Mouse (Mus musculus): ENCODE results near the gene Banp. TPM values are rescaled to one million over a fixed set of nuclear protein-coding genes. Genes with fewer than 3 reads are reported as not detected.

The Banp gene
- total and polyA plus RNA-seq, 3 experiments, result 19.2 to 28.4 TPM; not detected in 1

DNA sequence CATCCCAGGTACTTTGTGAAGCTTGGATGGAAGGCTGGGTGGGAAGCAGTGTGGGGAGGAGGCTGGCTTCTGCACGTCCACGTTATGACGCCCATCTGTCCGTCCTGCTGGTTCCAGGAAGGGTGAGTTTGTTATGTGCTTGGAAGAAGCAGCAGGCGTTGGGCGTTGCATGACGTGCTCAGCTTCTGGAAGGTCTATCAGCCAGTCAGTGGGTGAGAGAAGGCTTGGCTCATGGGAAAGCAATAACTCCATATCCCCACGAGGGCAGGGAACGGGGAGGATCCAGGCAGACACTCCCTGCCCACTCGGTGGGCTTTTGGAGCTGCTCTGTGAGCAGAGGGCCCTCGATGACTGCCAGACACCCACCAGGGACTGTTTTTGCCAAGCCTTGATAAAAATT is 119.7 kb downstream of the Banp start:
- Histone ChIP-seq H3K27ac (ENCODE audit: control insufficient read depth, low read depth, low read length) (no peak overlapping the region), H3K4me3 (ENCODE audit: control insufficient read depth in 1 of 2, insufficient read depth in 1 of 2, low read depth in 2 of 2, low read length in 2 of 2) (no peak overlapping the region), H3K9ac (ENCODE audit: control insufficient read depth, low read depth, low read length, poor library complexity, severe bottlenecking) (no peak overlapping the region), H3K9me3 (replicated peaks; ENCODE audit: insufficient read depth, low read length) (no peaks in the 10 kb centered on the region), H3K4me1 (ENCODE audit: control insufficient read depth in 1 of 2, insufficient read depth in 2 of 2, low read length in 2 of 2) (no peaks in the 10 kb centered on the region), H3K79me2 (ENCODE audit: control insufficient read depth, insufficient read depth, low read length, poor library complexity) (no peaks in the 10 kb centered on the region), H3K36me3 (ENCODE audit: control insufficient read depth in 1 of 2, insufficient read depth in 2 of 2, low read length in 2 of 2) (no peaks in the 10 kb centered on the region), H3K27me3 (ENCODE audit: control insufficient read depth in 1 of 2, insufficient read depth in 2 of 2, low read length in 2 of 2) (no peaks in the 10 kb centered on the region)
- no peak for DNase-seq (ENCODE audit: low read depth, low spot score)
- TF ChIP-seq GATA1 (IDR thresholded peaks at IDR 0.05; ENCODE audit: low read depth, low read length), result no peak
- no peak for TF ChIP-seq ZMIZ1 (IDR thresholded peaks at IDR 0.05; ENCODE audit: low read depth, low read length)
- TF ChIP-seq MAFK (IDR thresholded peaks at IDR 0.05; ENCODE audit: borderline replicate concordance, low read depth, low read length), result no peak
- no peak for TF ChIP-seq JUND (IDR thresholded peaks at IDR 0.05; ENCODE audit: low read depth, low read length)
- no peak for TF ChIP-seq SIN3A (IDR thresholded peaks at IDR 0.05; ENCODE audit: low read length)
- no peak for TF ChIP-seq TBP (IDR thresholded peaks at IDR 0.05; ENCODE audit: low read depth, low read length)
- TF ChIP-seq MEF2A (IDR thresholded peaks at IDR 0.05; ENCODE audit: extremely low read depth, insufficient replicate concordance, low read depth, low read length, poor library complexity, severe bottlenecking), result no peak
- no peak for TF ChIP-seq POLR2A (IDR thresholded peaks at IDR 0.05; ENCODE audit: control insufficient read depth in 1 of 2, insufficient read depth in 1 of 2, low read depth in 1 of 2, low read length in 2 of 2, poor library complexity in 1 of 2)
- TF ChIP-seq RAD21 (IDR thresholded peaks at IDR 0.05; ENCODE audit: low read depth, low read length), result no peak
- no peak for TF ChIP-seq ZC3H11A (IDR thresholded peaks at IDR 0.05; ENCODE audit: low read depth, low read length)
- TF ChIP-seq ZNF384 (IDR thresholded peaks at IDR 0.05; ENCODE audit: low read depth, low read length), result no peak
- no peak for TF ChIP-seq RCOR1 (IDR thresholded peaks at IDR 0.05; ENCODE audit: low read depth, low read length)
- TF ChIP-seq BHLHE40 (IDR thresholded peaks at IDR 0.05; ENCODE audit: borderline replicate concordance, low read depth, low read length), result no peak
- TF ChIP-seq ZKSCAN1 (IDR thresholded peaks at IDR 0.05; ENCODE audit: low read depth, low read length), result no peak

DNA sequence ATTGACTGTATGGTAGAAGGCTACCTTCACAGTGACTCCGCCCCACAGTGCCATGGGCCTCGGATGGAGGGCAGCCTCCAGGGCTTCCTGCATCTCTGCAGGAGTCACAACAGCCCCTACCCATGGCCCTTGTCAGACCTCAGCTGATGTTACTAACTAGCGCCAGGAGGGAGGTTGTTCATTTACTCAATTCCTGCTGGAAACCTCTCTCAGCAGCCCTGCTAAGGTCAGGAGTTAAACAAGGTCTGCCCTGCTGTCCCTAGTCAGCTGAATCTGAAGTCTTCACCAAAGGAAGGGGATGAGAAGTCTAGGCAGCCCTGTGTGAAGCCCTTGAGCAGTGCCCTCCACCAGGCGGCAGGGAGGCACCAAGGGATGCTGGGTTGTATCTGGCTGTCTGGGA is 121.6 kb downstream of the Banp start:
- Histone ChIP-seq H3K27ac (ENCODE audit: control insufficient read depth, low read depth, low read length) (no peak overlapping the region), H3K27me3 (ENCODE audit: control insufficient read depth in 1 of 2, insufficient read depth in 2 of 2, low read length in 2 of 2) (no peaks in the 10 kb centered on the region), H3K9me3 (replicated peaks; ENCODE audit: insufficient read depth, low read length) (no peaks in the 10 kb centered on the region), H3K79me2 (ENCODE audit: control insufficient read depth, insufficient read depth, low read length, poor library complexity) (no peaks in the 10 kb centered on the region), H3K36me3 (ENCODE audit: control insufficient read depth in 1 of 2, insufficient read depth in 2 of 2, low read length in 2 of 2) (no peaks in the 10 kb centered on the region), H3K9ac (ENCODE audit: control insufficient read depth, low read depth, low read length, poor library complexity, severe bottlenecking) (no peak overlapping the region), H3K4me3 (ENCODE audit: control insufficient read depth in 1 of 2, insufficient read depth in 1 of 2, low read depth in 2 of 2, low read length in 2 of 2) (no peak overlapping the region), H3K4me1 (ENCODE audit: control insufficient read depth in 1 of 2, insufficient read depth in 2 of 2, low read length in 2 of 2) (no peaks in the 10 kb centered on the region)
- DNase-seq (ENCODE audit: low read depth, low spot score), result no peak
- no peak for TF ChIP-seq USF1 (IDR thresholded peaks at IDR 0.05; ENCODE audit: low read depth, low read length)
- TF ChIP-seq GATA1 (IDR thresholded peaks at IDR 0.05; ENCODE audit: low read depth, low read length), result no peak
- no peak for TF ChIP-seq GABPA (IDR thresholded peaks at IDR 0.05; ENCODE audit: low read depth, low read length)
- TF ChIP-seq POLR2AphosphoS5 (IDR thresholded peaks at IDR 0.05; ENCODE audit: borderline replicate concordance, low read depth, low read length), result no peak
- no peak for TF ChIP-seq JUND (IDR thresholded peaks at IDR 0.05; ENCODE audit: low read depth, low read length)
- no peak for TF ChIP-seq USF2 (IDR thresholded peaks at IDR 0.05; ENCODE audit: borderline replicate concordance in 1 of 2, insufficient read depth in 1 of 2, low read depth in 1 of 2, low read length in 2 of 2)
- TF ChIP-seq E2F4 (IDR thresholded peaks at IDR 0.05; ENCODE audit: borderline replicate concordance, low read depth, low read length), result no peak
- TF ChIP-seq MAX (IDR thresholded peaks at IDR 0.05; ENCODE audit: low read length), result no peak
- no peak for TF ChIP-seq SMC3 (IDR thresholded peaks at IDR 0.05; ENCODE audit: low read depth, low read length)
- TF ChIP-seq ELF1 (IDR thresholded peaks at IDR 0.05; ENCODE audit: low read depth, low read length), result no peak
- no peak for TF ChIP-seq MYC (IDR thresholded peaks at IDR 0.05; ENCODE audit: low read depth, low read length)
- TF ChIP-seq POLR2A (IDR thresholded peaks at IDR 0.05; ENCODE audit: control insufficient read depth in 1 of 2, insufficient read depth in 1 of 2, low read depth in 1 of 2, low read length in 2 of 2, poor library complexity in 1 of 2), result no peak
- no peak for TF ChIP-seq MXI1 (IDR thresholded peaks at IDR 0.05; ENCODE audit: low read depth, low read length)
- TF ChIP-seq RAD21 (IDR thresholded peaks at IDR 0.05; ENCODE audit: low read depth, low read length), result no peak
- no peak for TF ChIP-seq ZKSCAN1 (IDR thresholded peaks at IDR 0.05; ENCODE audit: low read depth, low read length)
- TF ChIP-seq ZC3H11A (IDR thresholded peaks at IDR 0.05; ENCODE audit: low read depth, low read length), result no peak
